Mouse (Mus musculus) MEL (cell line): Measurements from ENCODE around the gene Pck1. TPM values are rescaled to one million over a fixed set of nuclear protein-coding genes. Genes with fewer than 3 reads are reported as not detected.

Experiments
- DNase-seq: peaks from one replicate; pipeline ENCODE4 v3.0.0; 2011; ENCODE audit warnings: low read depth, low spot score
- H3K27ac ChIP-seq: 2 replicates; pipeline ENCODE4 v1.5.1; 2012; ENCODE audit warnings: low read depth, mild to moderate bottlenecking, control low read depth, low read length, moderate library complexity; ENCODE audit not compliant: control insufficient read depth
- H3K27me3 ChIP-seq, 2 experiments: fragments of 150-350 bp in 1 of 2; sonication (generic) in 1 of 2; 2 replicates each; pipeline ENCODE4 v1.6.1; 2012; ENCODE audit warnings: low read length in 2 of 2, mild to moderate bottlenecking in 2 of 2, improper control_type of control experiment in 1 of 2, moderate library complexity in 1 of 2; ENCODE audit not compliant: insufficient read depth in 2 of 2, control insufficient read depth in 1 of 2
- H3K36me3 ChIP-seq, 2 experiments: 2 replicates each; pipeline ENCODE4 v1.6.1; 2012 to 2014; ENCODE audit warnings: low read length in 2 of 2, improper control_type of control experiment in 1 of 2, inconsistent platforms in 1 of 2, mild to moderate bottlenecking in 1 of 2; ENCODE audit not compliant: insufficient read depth in 2 of 2, control insufficient read depth in 1 of 2
- H3K4me1 ChIP-seq, 2 experiments: fragments of 150-350 bp in 1 of 2; sonication (generic) in 1 of 2; 2 replicates each; pipeline ENCODE4 v1.6.1; 2012; ENCODE audit warnings: low read length in 2 of 2, improper control_type of control experiment in 1 of 2, mild to moderate bottlenecking in 1 of 2; ENCODE audit not compliant: insufficient read depth in 2 of 2, control insufficient read depth in 1 of 2
- H3K4me3 ChIP-seq, 2 experiments: fragments of 150-350 bp in 1 of 2; sonication (generic) in 1 of 2; 2 replicates each; pipeline ENCODE4 v1.5.1; 2012; ENCODE audit warnings: low read depth in 2 of 2, low read length in 2 of 2, mild to moderate bottlenecking in 2 of 2, moderate library complexity in 2 of 2, control low read depth in 1 of 2, improper control_type of control experiment in 1 of 2; ENCODE audit not compliant: control insufficient read depth in 1 of 2, insufficient read depth in 1 of 2
- H3K79me2 ChIP-seq: 2 replicates; pipeline ENCODE4 v1.6.1; 2012; ENCODE audit warnings: mild to moderate bottlenecking, low read length, moderate library complexity; ENCODE audit not compliant: control insufficient read depth, poor library complexity, insufficient read depth
- H3K9ac ChIP-seq: 2 replicates; pipeline ENCODE4 v1.6.1; 2012; ENCODE audit warnings: low read depth, mild to moderate bottlenecking, control low read depth, low read length, moderate library complexity; ENCODE audit not compliant: control insufficient read depth, poor library complexity, severe bottlenecking
- H3K9me3 ChIP-seq: fragments of 150-350 bp; sonication (generic); replicated peaks from 2 replicates; pipeline ENCODE4 v1.6.1; 2012; ENCODE audit warnings: mild to moderate bottlenecking, low read length, improper control_type of control experiment, moderate library complexity; ENCODE audit not compliant: insufficient read depth
- BHLHE40 ChIP-seq: IDR thresholded peaks from 2 replicates; pipeline ENCODE4 v1.6.1; 2012; ENCODE audit warnings: low read depth, mild to moderate bottlenecking, inconsistent platforms, low read length, improper control_type of control experiment, borderline replicate concordance
- CTCF ChIP-seq, 3 experiments: IDR thresholded peaks in 2 of 3; conservative IDR thresholded peaks in 1 of 3; 2 replicates each; pipeline ENCODE4 v1.5.1; 2011 to 2012; ENCODE audit warnings: low read length in 3 of 3, low read depth in 2 of 3, mild to moderate bottlenecking in 2 of 3, improper control_type of control experiment in 1 of 3, inconsistent platforms in 1 of 3, mixed read lengths in 1 of 3, moderate library complexity in 1 of 3; ENCODE audit not compliant: control insufficient read depth in 1 of 3, insufficient read depth in 1 of 3, poor library complexity in 1 of 3, severe bottlenecking in 1 of 3
- EP300 ChIP-seq, 2 experiments: IDR thresholded peaks; 2 replicates each; pipeline ENCODE4 v1.6.1; 2011; ENCODE audit warnings: improper control_type of control experiment in 2 of 2, low read length in 2 of 2, low read depth in 1 of 2, mild to moderate bottlenecking in 1 of 2
- GATA1 ChIP-seq: IDR thresholded peaks from 2 replicates; pipeline ENCODE4 v1.6.1; 2011; ENCODE audit warnings: low read depth, low read length, improper control_type of control experiment
- JUND ChIP-seq: IDR thresholded peaks from 2 replicates; pipeline ENCODE4 v1.6.1; 2011; ENCODE audit warnings: low read depth, mild to moderate bottlenecking, improper control_type of control experiment, low read length
- KAT2A ChIP-seq: conservative IDR thresholded peaks from 2 replicates; pipeline ENCODE4 v1.6.1; 2012; ENCODE audit warnings: low read depth, low read length, improper control_type of control experiment, inconsistent platforms
- MAFK ChIP-seq: IDR thresholded peaks from 2 replicates; pipeline ENCODE4 v1.6.1; 2011; ENCODE audit warnings: low read depth, mild to moderate bottlenecking, low read length, improper control_type of control experiment, borderline replicate concordance
- MEF2A ChIP-seq: IDR thresholded peaks from 2 replicates; pipeline ENCODE4 v1.6.1; 2014; ENCODE audit warnings: low read depth, mild to moderate bottlenecking, inconsistent platforms, low read length, improper control_type of control experiment; ENCODE audit not compliant: poor library complexity, insufficient replicate concordance, severe bottlenecking; ENCODE audit errors: extremely low read depth
- MXI1 ChIP-seq: IDR thresholded peaks from 2 replicates; pipeline ENCODE4 v1.6.1; 2011; ENCODE audit warnings: mild to moderate bottlenecking, low read depth, low read length, improper control_type of control experiment
- POLR2A ChIP-seq, 2 experiments: IDR thresholded peaks; 2 replicates each; pipeline ENCODE4 v1.6.1; 2011 to 2012; ENCODE audit warnings: low read length in 2 of 2, mild to moderate bottlenecking in 2 of 2, control low read depth in 1 of 2, improper control_type of control experiment in 1 of 2, low read depth in 1 of 2, moderate library complexity in 1 of 2; ENCODE audit not compliant: control insufficient read depth in 1 of 2, insufficient read depth in 1 of 2, poor library complexity in 1 of 2
- POLR2AphosphoS5 ChIP-seq: IDR thresholded peaks from 2 replicates; pipeline ENCODE4 v1.6.1; 2012; ENCODE audit warnings: low read depth, borderline replicate concordance, mild to moderate bottlenecking, inconsistent platforms, low read length, moderate library complexity, mixed read lengths
- RAD21 ChIP-seq: IDR thresholded peaks from 2 replicates; pipeline ENCODE4 v1.6.1; 2011; ENCODE audit warnings: mild to moderate bottlenecking, low read depth, low read length, improper control_type of control experiment
- RCOR1 ChIP-seq: IDR thresholded peaks from 2 replicates; pipeline ENCODE4 v1.6.1; 2012; ENCODE audit warnings: low read depth, mild to moderate bottlenecking, inconsistent platforms, low read length, improper control_type of control experiment
- SMC3 ChIP-seq: IDR thresholded peaks from 2 replicates; pipeline ENCODE4 v1.6.1; 2011; ENCODE audit warnings: low read depth, low read length, improper control_type of control experiment
- UBTF ChIP-seq: IDR thresholded peaks from 2 replicates; pipeline ENCODE4 v1.6.1; 2012; ENCODE audit warnings: low read depth, mild to moderate bottlenecking, inconsistent platforms, low read length, improper control_type of control experiment, moderate library complexity, borderline replicate concordance; ENCODE audit not compliant: insufficient read depth
- polyA plus RNA-seq, 2 experiments: library from polyadenylated mRNA; stranded (reverse) in 1 of 2; unstranded in 1 of 2; fragments of >175 nt in 1 of 2; fragments of >200 nt in 1 of 2; gene quantifications; 2 replicates each; pipeline versions ENCODE4 v1.2.1 to v1.2.4; 2012; ENCODE audit warnings: low replicate concordance in 2 of 2, low read depth in 1 of 2; ENCODE audit not compliant: insufficient read length in 2 of 2, insufficient read depth in 1 of 2, missing spikeins in 1 of 2
- total RNA-seq: library from RNA; depleted of rRNA; stranded (reverse); fragments of 300-350 nt; gene quantifications from 2 replicates; pipeline ENCODE4 v1.2.3, GENCODE M21; 2012

The Pck1 gene
- total and polyA plus RNA-seq, 3 experiments = not detected

GRCm38 (mm10) chr2:173182796-173183195, 29.9 kb downstream of the Pck1 start:
- DNase-seq = no peak
- Histone ChIP-seq H3K4me1 (no peaks in the 10 kb centered on the region), H3K36me3 (no peaks in the 10 kb centered on the region), H3K27me3 (no peaks in the 10 kb centered on the region), H3K79me2 (no peaks in the 10 kb centered on the region), H3K9me3 (no peaks in the 10 kb centered on the region), H3K27ac (no peak overlapping the region), H3K9ac (no peak overlapping the region), H3K4me3 (no peak overlapping the region)
- TF ChIP-seq RCOR1 = no peak
- TF ChIP-seq MEF2A = no peak
- no peak for TF ChIP-seq JUND
- no peak for TF ChIP-seq BHLHE40

DNA sequence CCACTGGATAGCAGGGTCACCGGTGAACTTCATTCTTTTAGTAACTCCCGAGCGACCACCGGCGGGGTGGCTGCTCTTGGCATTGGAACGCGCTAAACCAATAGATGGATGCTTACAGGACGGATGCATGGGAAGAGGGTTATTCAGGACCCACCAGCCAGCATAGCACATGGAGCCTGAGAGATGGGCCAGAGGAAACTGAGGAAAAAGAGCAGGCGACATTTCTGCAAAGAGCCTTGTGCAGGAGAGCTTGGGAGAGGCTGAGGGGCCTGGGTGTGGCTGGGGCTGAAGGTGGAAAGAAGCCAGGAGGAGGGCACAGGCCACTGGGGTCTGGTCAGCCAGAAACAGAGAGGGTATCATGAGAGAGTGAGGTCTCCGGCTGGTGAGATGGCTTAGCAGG, 30.5 kb downstream of the Pck1 start:
- no peaks in the 10 kb centered on the region for H3K4me1 ChIP-seq
- H3K9ac ChIP-seq = no peak overlapping the region
- H3K36me3 ChIP-seq = no peaks in the 10 kb centered on the region
- no peaks in the 10 kb centered on the region for H3K27me3 ChIP-seq
- no peak overlapping the region for H3K4me3 ChIP-seq
- H3K27ac ChIP-seq = no peak overlapping the region
- TF ChIP-seq RAD21 = no peak
- TF ChIP-seq EP300 (IDR thresholded peaks at IDR 0.05; ENCODE audit: low read depth in 1 of 2, low read length in 2 of 2) = no peak
- TF ChIP-seq MAFK = no peak
- no peak for TF ChIP-seq POLR2AphosphoS5
- no peak for TF ChIP-seq KAT2A
- no peak for TF ChIP-seq POLR2A (IDR thresholded peaks at IDR 0.05; ENCODE audit: control insufficient read depth in 1 of 2, insufficient read depth in 1 of 2, low read depth in 1 of 2, low read length in 2 of 2, poor library complexity in 1 of 2)
- TF ChIP-seq BHLHE40 = no peak
- TF ChIP-seq UBTF = no peak
- no peak for TF ChIP-seq MXI1
- TF ChIP-seq SMC3 = no peak
- TF ChIP-seq, all 39 proteins: peak for 0
- Histone ChIP-seq H3K9me3 (no peaks in the 10 kb centered on the region), H3K79me2 (no peaks in the 10 kb centered on the region)
- no peak for DNase-seq

- Histone ChIP-seq H3K4me1 (no peaks in the 10 kb centered on the region), H3K27ac (no peak overlapping the region), H3K9me3 (no peaks in the 10 kb centered on the region), H3K27me3 (no peaks in the 10 kb centered on the region), H3K36me3 (no peaks in the 10 kb centered on the region), H3K4me3 (no peak overlapping the region), H3K79me2 (no peaks in the 10 kb centered on the region), H3K9ac (no peak overlapping the region)
- TF ChIP-seq SMC3 (0 out of 2 replicates have a peak, but pooled peaks have one; percentile 13), CTCF (IDR thresholded peaks at IDR 0.05 in 2 of 3, conservative IDR thresholded peaks at IDR 0.05 in 1 of 3; ENCODE audit: control insufficient read depth in 1 of 3, insufficient read depth in 1 of 3, low read depth in 2 of 3, low read length in 3 of 3, poor library complexity in 1 of 3, severe bottlenecking in 1 of 3) (peak in 2 of 3 experiments; percentile 9 to 31; a peak in 2 of 6 replicates), GATA1 (no peak)
- DNase-seq = no peak
Observed at GRCm38 (mm10) chr2:173183836-173184460, 31.1 kb downstream of the Pck1 start.
